12 mouse cellular contexts compared by ENCODE assay signal in the genomic region with DNA sequence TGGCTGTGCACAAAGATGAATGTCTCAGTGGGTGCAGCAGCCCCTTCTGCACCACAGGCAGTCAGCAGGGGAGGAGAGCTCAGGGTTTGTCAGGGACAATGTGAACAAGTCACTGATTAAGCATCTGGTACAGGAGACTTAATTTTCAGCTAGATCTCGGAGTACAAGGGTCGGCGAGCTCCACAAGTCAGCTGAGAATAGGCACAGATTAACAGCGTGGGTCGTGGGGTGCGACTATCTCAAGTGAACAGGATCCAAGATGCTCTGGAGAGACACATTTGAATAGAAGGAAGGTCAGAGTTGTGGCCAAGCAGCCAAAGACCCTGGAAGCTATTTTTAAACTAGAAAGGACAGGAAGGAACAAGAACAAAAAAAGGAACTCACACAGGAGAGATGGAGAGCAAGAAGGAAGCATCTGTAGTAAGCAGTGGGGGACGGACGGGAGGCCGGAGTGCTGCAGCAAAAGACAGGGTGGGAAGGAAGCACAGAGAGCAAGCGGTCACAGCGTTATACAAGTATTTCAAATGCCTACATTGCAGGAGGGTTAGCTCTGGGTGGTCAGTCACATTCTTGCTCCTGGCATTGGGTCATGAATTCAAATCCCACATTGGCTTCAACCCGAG.
DNase-seq lines count a peak whose midpoint lies in the region; ATAC-seq and TF ChIP-seq lines count a peak whose summit lies in the region.
"Had no signal": no experiment of that assay in that cellular context is flagged by ENCODE, and none has a peak within 500 bp of the region (broad histone marks: within the 10 kb centered on the region; RNA-seq: fewer than 3 reads in every experiment).

No protein-coding gene starts in this region.

- WGBS in heart, embryonic 14.5 days = 26% methylated on average over 12 of the region's 12 CpGs
- 62% methylated on average over 12 of the region's 12 CpGs for WGBS in kidney, embryonic 14.5 days
- 77% methylated on average over 12 of the region's 12 CpGs for WGBS in forebrain, embryonic 14.5 days

- H3K4me2 ChIP-seq in heart, embryonic 14.5 days (ENCODE audit: low read length) = peak overlapping the region; percentile 12
- H3K4me2 ChIP-seq in kidney, embryonic 14.5 days (replicated peaks; ENCODE audit: low read depth, low read length) = no peak overlapping the region
- no peak overlapping the region for H3K4me2 ChIP-seq in forebrain, embryonic 14.5 days (ENCODE audit: low read length)

- H3K27ac ChIP-seq in layer of hippocampus, adult 2 months = peak overlapping the region; percentile 55; the same call in 1 of the 2 replicates
- peak overlapping the region; percentile 64 to 67 for H3K27ac ChIP-seq in heart, embryonic 14.5 days (replicated peaks in 1 of 2; ENCODE audit: control insufficient read depth in 1 of 2, insufficient read depth in 1 of 2, low read depth in 2 of 2, low read length in 2 of 2)
- peak overlapping the region; percentile 32; the same call in 1 of the 2 replicates for H3K27ac ChIP-seq in kidney, embryonic 14.5 days (ENCODE audit: low read depth, low read length)
- no peak overlapping the region for H3K27ac ChIP-seq in forebrain, embryonic 14.5 days (ENCODE audit: low read depth, low read length)

- peaks cover 52% of the 10 kb centered on the region for H3K36me3 ChIP-seq in heart, embryonic 14.5 days (ENCODE audit: control insufficient read depth, insufficient read depth, low read length)
- H3K36me3 ChIP-seq in kidney, embryonic 14.5 days (ENCODE audit: control insufficient read depth, insufficient read depth, low read length) = peaks cover 3% of the 10 kb centered on the region; the same call in 1 of the 2 replicates
- no peaks in the 10 kb centered on the region for H3K36me3 ChIP-seq in forebrain, embryonic 14.5 days (ENCODE audit: control insufficient read depth, insufficient read depth, low read length)

- H3K4me1 ChIP-seq in heart, embryonic 14.5 days (ENCODE audit: control insufficient read depth in 2 of 2, insufficient read depth in 2 of 2, low read length in 2 of 2) = peaks cover 57 to 95% of the 10 kb centered on the region in 2 experiments
- H3K4me1 ChIP-seq in kidney, embryonic 14.5 days (ENCODE audit: control insufficient read depth, insufficient read depth, low read length) = peaks cover 44% of the 10 kb centered on the region
- H3K4me1 ChIP-seq in forebrain, embryonic 14.5 days (ENCODE audit: control insufficient read depth, insufficient read depth, low read length) = 0 out of 2 replicates have a peak, but pooled peaks cover 3% of the 10 kb centered on the region

- DNase-seq in layer of hippocampus, adult 2 months (ENCODE audit: low spot score in 2 of 2) = no peak
- DNase-seq in layer of hippocampus, adult 8-10 months (ENCODE audit: low spot score in 2 of 2) = no peak
- DNase-seq in gastrocnemius, postnatal 14 days = no peak
- no peak for DNase-seq in forebrain, embryonic 14.5 days (ENCODE audit: low spot score)
- DNase-seq: adrenal gland, postnatal 25 days; forebrain, postnatal 0 days; lung, adult 2 months; thymus, postnatal 25 days had no signal

- H3K9me3 ChIP-seq in heart, embryonic 14.5 days (ENCODE audit: control insufficient read depth, low read length) = no peaks in the 10 kb centered on the region
- H3K9me3 ChIP-seq in kidney, embryonic 14.5 days (ENCODE audit: control insufficient read depth, low read length) = no peaks in the 10 kb centered on the region
- no peaks in the 10 kb centered on the region for H3K9me3 ChIP-seq in forebrain, embryonic 14.5 days (replicated peaks; ENCODE audit: control insufficient read depth, low read length)

- ATAC-seq in heart, embryonic 14.5 days (ENCODE audit: insufficient number of reproducible peaks, insufficient read depth, low FRiP score, low read depth) = no peak
- no peak; the same call in 1 of the 2 replicates for ATAC-seq in kidney, embryonic 14.5 days (ENCODE audit: low FRiP score, low TSS enrichment)
- peak; percentile 52 for ATAC-seq in megakaryocyte progenitor cell, adult 5-6 weeks (replicated peaks; ENCODE audit: poor library complexity)
- ATAC-seq in monocyte, adult 5-6 weeks (replicated peaks; ENCODE audit: insufficient number of reproducible peaks, low FRiP score, low TSS enrichment, poor library complexity, severe bottlenecking) = no peak
- ATAC-seq in forebrain, embryonic 14.5 days = no peak
- ATAC-seq: forebrain, postnatal 0 days had no signal

- peak overlapping the region; percentile 9; the same call in 1 of the 2 replicates for H3K9ac ChIP-seq in heart, embryonic 14.5 days (ENCODE audit: low read length)
- H3K9ac ChIP-seq in kidney, embryonic 14.5 days (ENCODE audit: low read depth, low read length) = no peak overlapping the region
- H3K9ac ChIP-seq in forebrain, embryonic 14.5 days (ENCODE audit: low read length) = no peak overlapping the region
- H3K9ac ChIP-seq: forebrain, postnatal 0 days had no signal

- H3K27me3 ChIP-seq in heart, embryonic 14.5 days (ENCODE audit: control insufficient read depth, insufficient read depth, low read length) = no peaks in the 10 kb centered on the region
- no peaks in the 10 kb centered on the region for H3K27me3 ChIP-seq in kidney, embryonic 14.5 days (ENCODE audit: control insufficient read depth, insufficient read depth, low read length)
- H3K27me3 ChIP-seq in forebrain, embryonic 14.5 days (replicated peaks; ENCODE audit: control insufficient read depth, insufficient read depth, low read length) = no peaks in the 10 kb centered on the region

- intact Hi-C loops in gastrocnemius, postnatal 14 days (cut with DNase I; ENCODE audit: low total_unique reads) = no loop called here

- H3K4me3 ChIP-seq in layer of hippocampus, adult 2 months = no peak overlapping the region
- H3K4me3 ChIP-seq in heart, embryonic 14.5 days (ENCODE audit: control insufficient read depth in 1 of 2, insufficient read depth in 1 of 2, low read depth in 1 of 2, low read length in 2 of 2) = no peak overlapping the region
- H3K4me3 ChIP-seq in kidney, embryonic 14.5 days (ENCODE audit: low read length) = no peak overlapping the region
- H3K4me3 ChIP-seq in forebrain, embryonic 14.5 days (ENCODE audit: low read depth, low read length) = no peak overlapping the region

- no peak for TF ChIP-seq CTCF in layer of hippocampus, adult 2 months (conservative IDR thresholded peaks at IDR 0.05)
